Mouse (Mus musculus) spleen, embryonic (tissue): Measurements from ENCODE around the gene Trappc2.

ENCODE experiments used
- CTCF ChIA-PET: fragments of 350-600 bp; sonication (Branson Sonifier 250); formaldehyde crosslinking; loops from one replicate; lab custom pipeline; 2022; lab: Charles Lee

Gene Trappc2

DNA sequence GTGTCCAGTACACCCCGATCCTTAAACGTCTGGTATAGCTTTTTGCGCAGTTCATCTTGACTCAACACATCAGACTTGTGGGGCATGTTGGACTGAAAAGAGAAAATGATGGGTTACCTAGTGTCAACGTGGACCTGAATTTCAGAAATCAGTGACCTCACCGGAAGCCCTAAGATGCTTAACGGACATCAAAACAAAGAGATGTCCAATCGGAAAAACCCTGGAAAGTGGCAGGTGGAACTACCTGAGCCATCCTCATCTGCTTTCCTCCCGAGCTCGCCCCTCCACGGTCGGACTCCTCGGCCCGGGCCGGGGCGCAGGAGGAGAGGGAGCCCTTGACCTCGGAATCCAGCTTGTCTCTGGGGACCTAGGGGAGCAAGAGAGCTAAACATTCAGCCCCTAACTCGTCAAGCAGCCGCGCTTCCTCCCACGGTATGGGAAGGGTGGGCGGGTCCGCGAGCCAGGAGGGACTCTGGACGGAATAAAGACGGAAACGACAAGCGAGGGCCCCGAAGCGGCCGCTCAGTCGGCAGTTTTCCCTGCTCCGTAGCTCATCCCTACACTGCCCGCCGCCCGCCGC is at the start of gene Trappc2:
Gene Trappc2, plus strand, starts transcription at position 539 of the 580 bp plus-strand sequence.
- CTCF ChIA-PET, result no interaction called here

DNA sequence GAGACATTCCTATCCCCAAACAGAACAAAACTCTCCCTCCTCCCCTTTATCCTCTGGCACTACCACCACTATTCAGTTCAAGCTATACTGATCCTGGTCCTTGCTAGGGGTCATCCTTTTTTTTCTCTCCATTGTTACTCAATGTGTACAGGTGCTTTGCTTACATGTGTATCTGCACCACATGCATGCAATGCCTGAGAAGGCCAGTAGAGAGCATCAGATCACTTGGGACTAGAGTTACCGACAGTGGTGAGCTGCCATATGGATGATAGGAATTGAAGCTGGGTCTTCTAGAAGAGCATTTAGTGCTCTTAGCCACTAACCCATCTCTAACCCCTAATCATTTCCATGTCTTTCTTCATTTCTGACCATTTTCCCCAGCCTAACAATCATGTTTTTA is 46.6 kb upstream of the Trappc2 start:
- CTCF ChIA-PET, result no interaction called here

DNA sequence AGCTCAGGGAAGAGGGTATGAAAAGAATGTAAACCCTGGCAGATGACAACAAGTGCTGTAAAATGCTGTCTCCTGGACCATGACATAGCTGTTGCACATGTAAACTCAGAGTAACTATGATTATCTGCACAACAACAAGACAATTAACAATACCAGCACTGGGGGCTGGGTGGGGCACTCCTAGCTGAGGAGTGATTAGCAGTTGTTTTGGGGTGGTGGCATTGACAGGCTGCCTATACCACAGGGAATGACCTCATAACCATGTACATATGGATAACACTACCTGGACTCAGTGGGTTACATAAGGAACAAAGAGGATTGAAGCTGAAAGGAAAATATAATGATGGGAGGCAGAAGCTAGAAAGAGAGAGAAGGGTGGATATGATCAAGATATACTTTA is 32.5 kb upstream of the Trappc2 start:
- CTCF ChIA-PET, result no interaction called here

DNA sequence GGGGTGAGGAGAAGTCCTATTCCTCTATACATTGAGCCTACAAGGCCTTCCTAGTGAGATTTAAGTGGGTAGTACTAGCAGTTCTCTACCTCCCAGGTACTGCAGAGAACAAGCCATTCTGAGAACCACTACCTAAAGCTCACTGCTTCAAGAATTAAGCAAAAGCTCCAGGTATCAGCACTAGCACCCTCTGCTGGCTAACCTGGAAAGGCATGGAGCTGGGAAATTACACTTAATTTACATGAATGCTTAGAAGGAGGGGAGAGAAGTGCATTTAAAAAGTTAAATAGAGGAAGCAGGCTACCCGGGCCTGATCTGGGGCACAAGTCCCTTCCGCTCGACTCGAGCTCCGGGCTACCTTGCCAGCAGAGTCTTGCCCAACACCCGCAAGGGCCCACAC is 24.2 kb upstream of the Trappc2 start:
- CTCF ChIA-PET, result no interaction called here

DNA sequence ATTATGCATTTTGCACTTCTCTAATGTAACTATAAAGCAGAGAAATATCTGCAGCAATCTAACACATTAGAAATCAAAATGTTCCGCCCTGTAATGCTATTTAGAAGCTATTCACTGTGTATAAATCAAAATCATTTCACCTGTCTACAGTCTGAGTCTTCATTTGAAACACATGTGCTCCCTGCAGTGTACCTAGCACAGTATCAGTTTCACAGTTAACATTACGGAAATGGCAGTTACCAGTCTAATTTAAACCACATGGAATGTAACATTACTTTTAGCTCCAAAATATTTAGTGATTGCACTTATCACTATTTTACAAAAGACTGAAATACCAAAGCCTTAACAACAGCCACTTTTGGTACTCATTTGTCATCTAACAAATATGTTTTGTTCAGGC is 5.6 kb upstream of the Trappc2 start:
- CTCF ChIA-PET, result no interaction called here

DNA sequence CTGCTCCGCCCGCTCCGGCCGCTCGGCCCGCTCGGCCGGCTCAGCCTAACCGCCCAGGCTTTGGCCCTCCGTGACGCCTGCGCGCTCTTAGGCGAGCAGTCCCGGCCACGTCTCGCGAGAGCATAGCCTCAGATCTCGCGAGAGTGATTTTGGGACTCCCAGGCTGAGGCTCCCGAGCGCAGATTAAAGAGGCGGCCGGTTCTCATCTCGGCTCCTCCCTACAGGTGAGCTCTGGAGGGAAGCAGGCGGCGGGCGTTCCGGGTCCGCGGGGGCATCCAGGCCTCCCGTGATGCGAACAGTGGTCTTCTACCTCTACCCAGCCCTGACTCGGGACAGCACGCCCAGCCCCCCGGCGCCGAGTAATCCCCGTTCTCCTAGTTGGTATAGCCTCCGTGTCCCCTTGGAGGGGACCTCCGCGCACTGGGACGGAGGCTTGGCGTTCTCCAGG is 266 bp downstream of the Trappc2 start, which contains the start of gene Ofd1:
Gene Ofd1, minus strand, starts transcription at position 89 of the 448 bp plus-strand sequence.
- CTCF ChIA-PET, result no interaction called here

DNA sequence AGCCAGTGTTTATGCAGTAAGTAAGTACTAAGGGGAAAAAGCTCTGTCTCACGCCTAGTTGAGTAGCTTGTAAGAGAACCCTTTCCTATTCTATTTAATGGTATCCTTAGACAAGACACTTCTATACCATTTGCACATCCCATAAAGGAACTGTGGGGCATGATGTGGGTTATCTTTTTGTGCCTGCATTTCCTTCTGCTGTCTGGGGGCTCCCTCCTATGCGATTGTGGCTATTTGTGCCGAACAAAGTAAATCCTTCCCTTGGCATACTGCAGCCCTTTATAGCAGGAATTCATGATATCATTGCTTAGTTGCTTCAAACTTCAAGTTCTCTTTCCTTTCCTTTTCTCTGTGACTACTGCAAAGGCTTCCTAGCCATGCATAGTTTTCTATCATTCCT is 4.2 kb downstream of the Trappc2 start:
- CTCF ChIA-PET, result no interaction called here

DNA sequence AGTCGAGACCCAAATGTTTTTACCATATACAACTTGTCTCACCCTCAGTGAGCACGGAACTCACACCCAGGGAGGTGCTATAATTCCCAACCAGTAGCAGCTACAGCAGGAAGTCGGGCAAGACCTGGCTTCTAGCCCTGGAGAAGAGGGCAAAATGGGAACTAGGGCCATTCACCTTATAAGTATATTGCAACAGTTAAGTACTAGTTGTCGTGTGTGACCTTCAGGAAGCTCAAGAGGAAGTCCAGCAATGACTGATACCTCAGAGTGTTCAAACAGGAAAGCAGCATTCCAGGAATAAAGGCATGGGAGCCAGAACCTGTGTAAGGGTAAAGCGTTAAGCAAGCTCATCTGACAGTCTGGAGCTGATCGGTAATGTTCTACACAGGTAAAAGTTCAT is 13.2 kb downstream of the Trappc2 start:
- CTCF ChIA-PET, result no interaction called here

DNA sequence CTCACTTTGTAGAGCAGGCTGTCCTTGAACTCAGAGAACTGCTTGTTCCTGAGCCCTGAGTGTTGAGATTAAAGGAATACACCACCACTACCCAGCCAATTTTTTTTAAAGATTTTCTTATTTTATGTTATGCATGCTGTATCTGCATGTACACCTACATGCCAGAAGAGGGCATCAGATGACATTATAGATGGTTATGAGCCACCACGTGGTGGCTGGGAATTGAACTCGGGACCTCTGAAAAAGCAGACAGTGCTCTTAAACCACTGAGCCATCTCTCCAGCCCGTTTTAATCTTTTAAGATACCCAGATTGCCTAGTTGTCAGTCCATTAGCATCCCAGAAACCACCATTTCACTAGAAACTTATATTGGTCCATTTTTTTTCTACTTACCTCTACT is 14.0 kb downstream of the Trappc2 start:
- CTCF ChIA-PET, result no interaction called here

DNA sequence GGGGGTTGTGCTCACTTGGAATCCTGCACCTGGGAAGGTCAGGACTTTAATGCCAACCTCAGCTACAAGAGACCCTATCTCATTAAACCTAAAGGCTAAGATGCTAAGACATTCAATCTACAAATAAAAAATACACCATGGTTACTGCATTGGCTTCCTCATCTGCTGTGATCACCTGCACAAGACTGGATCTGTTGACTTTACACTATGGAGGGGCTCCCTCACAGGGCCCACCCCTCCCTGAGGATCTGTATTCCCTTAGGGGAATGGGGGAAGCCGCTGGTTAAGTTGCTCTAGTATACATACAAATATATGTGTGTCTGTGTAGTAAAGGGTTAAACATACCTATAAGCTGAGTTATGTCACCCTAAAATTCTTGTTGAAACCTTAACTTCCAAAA is 15.2 kb downstream of the Trappc2 start:
- CTCF ChIA-PET, result no interaction called here

DNA sequence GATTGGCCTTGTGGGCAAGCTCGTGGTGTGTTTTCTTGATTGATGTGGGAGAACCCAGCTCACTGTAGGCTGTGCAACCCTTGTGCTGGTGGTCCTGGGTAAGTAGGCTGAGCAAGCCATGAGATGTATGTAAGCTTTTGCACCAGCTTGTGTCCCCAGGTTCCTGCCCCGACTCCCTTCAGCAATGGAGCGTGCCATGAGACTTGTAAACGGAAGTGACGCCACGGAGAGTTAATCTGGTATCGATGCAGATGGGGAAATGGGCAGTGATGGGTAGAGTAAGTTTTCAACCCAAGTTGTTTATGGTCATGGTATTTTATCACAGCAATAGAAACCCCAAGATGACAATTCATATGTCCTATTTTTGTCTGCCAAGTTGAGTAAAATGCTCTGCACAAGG is 27.9 kb downstream of the Trappc2 start:
- CTCF ChIA-PET, result interaction anchor here (0.7 kb wide), 1 partner anchor 12 kb away, joined by 5 read pairs; no protein-coding TSS in a partner anchor

DNA sequence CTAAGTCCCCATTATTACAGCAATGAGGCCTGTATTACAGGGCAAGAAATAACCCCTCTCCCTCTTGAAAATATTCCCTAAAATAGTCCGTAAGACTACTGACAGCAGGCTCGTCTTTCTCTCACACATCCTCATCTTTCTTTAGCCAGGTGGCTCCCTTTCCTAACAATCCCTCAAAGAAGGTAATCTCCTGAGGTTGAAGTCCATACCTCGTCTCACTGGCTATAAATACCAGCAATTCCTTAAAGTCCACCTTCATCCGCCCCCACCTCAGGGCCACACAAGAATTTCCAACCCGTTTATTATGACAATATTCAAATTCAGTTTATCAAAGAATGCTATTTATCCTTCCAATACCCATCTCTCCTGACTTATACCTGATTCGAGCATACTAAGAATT is 32.2 kb downstream of the Trappc2 start:
- CTCF ChIA-PET, result no interaction called here

DNA sequence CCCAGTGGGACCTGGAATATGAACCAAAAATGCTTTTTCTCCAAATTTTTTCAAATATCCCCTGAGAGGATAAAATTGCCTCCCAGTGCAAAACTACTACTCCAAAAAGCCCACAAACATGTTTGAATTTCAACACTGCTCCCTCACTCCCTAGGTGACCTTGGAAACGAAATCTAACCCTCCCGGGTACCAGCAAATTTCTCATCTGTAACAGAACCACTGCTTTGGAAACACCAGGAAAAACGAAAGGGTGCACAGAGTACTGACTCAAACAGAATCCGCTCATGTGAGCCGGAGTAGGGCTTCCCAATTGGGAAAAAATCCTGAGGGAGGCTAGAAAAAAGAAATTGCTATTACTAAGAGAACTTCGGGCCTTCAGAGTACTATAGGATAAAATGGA is 37.0 kb downstream of the Trappc2 start:
- CTCF ChIA-PET, result no interaction called here

DNA sequence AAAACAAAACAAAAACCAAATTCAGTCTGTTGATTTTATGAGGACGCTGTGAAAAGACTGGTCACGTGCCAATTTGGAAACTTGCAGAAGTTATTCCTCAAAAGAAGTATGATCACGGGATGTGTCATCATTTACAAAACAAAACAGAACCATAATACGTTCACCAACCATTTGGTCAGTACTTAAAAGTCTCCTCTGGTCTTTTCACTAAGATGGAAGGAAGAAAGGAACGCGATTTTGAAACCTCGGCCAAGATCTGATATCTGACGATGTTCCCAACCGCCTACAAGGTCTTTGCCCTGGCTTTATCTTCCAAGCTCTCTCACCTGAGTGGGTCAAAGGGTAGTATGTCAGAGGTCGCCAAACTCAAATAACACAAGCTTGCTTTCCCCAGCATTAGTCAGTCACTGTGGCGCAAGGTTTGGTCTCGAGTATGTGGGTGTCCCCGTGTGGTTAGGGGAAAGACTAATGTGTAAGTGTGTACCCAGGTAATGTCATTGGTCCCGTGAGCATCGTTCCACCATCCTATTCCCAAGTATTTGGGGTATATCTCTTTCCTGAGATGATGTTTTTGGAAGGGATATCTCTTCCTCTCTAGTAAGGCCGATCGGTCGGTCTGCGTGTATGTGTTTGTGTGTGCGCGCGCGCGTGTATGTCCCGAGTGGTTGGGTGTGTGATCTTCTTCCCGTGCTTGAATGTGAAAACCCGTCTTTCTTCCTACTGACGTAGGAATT is 38.4 kb downstream of the Trappc2 start:
- CTCF ChIA-PET, result no interaction called here

DNA sequence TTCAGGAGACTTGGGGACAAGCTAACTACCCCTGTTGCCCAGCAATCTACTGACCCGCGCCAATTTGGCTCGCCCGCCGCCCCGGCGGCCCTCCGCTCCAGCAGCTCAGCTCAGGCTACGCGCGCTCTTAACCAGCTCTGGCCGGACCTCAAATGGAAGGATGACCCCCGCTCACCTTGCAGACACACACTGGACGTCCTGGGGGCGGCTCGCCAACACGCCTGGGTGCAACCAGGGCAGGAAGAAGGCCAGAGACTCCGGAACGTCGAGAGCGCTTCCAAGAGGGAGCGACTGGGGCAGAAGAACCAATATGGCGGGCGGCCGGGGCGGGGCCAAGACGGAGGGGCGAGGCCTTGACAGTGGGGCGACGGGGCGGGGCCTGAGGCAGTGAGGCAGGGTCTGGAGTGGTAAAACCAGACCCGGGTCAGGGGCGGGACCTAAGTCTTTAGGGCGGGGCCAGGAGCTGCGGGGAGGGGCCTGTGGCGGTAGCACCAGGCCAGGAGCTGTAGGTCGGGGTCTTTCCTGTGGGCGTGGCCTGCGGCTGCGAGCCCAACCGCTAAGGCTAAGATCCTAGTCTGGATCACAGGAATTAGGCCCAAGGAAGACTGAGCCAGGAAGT is 39.1 kb downstream of the Trappc2 start, which contains the start of gene Rab9:
Gene Rab9, minus strand, starts transcription at position 503 of the 619 bp plus-strand sequence.
- CTCF ChIA-PET, result no interaction called here

DNA sequence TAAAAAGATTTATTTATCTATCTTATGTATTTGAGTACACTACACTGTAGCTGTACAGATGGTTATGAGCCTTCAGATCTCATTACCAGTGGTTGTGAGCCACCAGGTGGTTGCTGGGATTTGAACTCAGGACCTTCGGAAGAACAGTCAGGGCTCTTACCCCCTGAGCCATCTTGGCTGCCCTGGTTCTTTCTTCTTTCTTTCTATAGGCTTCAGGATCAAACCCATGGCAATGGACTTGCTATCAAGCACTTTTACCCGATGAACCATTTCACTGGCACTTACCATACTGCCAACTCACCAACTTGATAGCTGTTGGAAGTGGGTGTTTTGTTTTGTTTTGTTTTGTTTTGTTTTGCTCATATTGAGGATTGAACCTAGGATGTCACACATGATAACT is 54.7 kb downstream of the Trappc2 start:
- CTCF ChIA-PET, result no interaction called here

DNA sequence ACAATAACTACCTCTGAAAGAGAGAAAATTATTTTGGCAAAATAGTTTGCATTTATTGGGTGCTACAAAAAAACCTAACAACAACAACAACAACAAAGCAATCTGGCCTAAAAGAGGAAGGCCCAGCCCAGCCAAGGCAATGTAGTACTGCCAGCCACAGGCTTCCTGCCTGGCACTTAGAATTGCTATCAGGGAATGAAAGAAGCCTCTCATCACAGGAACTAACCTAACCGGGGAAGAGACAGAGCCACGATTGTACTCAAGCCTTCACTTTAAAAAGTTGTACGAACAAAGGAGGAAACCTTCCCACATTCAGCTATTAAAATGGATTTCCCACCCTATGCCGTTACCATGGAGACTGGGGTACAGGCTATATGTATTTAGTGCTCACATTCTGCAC is 57.4 kb downstream of the Trappc2 start:
- CTCF ChIA-PET, result no interaction called here

DNA sequence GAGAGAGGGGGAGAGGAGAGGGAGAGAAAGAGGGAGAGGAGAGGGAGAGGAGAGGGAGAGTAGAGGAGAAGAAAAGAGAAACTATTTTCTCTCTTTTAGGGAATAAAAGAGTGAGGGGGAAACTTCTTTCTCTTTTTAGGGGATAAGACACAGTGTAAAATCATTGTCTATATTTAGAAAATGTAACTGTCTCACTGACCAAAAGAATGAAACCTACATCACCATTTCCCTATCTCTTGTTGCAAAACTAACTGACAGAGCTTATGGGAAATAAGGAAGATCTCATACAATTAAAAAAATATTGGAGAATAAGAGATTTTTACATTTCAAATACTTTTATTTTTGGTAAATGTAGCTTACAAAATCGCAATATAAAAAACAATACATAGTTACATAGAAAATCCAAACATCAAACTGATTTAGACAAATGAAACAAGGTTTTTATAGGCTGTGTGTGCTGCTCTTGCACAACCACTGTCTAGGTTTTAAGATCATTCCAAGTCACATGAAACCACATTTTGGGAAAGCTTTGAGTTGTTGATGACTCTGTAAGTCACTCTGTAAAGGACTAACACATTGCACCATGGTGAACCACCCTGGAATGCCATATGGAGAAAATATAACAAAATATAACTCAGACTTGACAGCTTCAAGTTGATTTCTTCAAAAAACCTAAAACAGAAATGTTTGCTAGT is 59.3 kb downstream of the Trappc2 start:
- CTCF ChIA-PET, result no interaction called here
